ENCODE assay signal across 20 mouse cellular contexts in genomic region chr2:178129676-178130075, GRCm38 (mm10). TPM values are rescaled to one million over a fixed set of nuclear protein-coding genes. Genes with fewer than 3 reads are reported as not detected.
DNase-seq lines count a peak whose midpoint lies in the region; TF ChIP-seq lines count a peak whose summit lies in the region.
"Had no signal": no experiment of that assay in that cellular context is flagged by ENCODE, and none has a peak within 500 bp of the region (broad histone marks: within the 10 kb centered on the region; RNA-seq: fewer than 3 reads in every experiment).

No protein-coding gene starts in this region.

- DNase-seq in layer of hippocampus, adult 2 months (ENCODE audit: low spot score in 2 of 2) = no peak
- no peak for DNase-seq in layer of hippocampus, adult 9-10 months (ENCODE audit: low spot score)
- peak; percentile 2 for DNase-seq in thymus, postnatal 4 days
- no peak for DNase-seq in thymus, postnatal 36 days
- DNase-seq in cerebellum, adult 8-10 months = peak; percentile 30
- DNase-seq in right cerebral cortex, postnatal 4 days = peak; percentile 3
- DNase-seq in c-Kit-positive CD71-positive TER-119-positive erythroid progenitor cells, embryonic 14.5 days (ENCODE audit: low spot score) = no peak
- DNase-seq: adrenal gland, postnatal 36 days; embryo, embryonic 11 days; gastrocnemius, postnatal 25 days; heart, postnatal 10 days; midbrain, embryonic 14.5 days; retina, postnatal 1 day; thymus, postnatal 14 days had no signal

- H3K27ac ChIP-seq in layer of hippocampus, adult 2 months = peak overlapping the region; percentile 29; the same call in 1 of the 2 replicates
- H3K27ac ChIP-seq: embryonic facial prominence, embryonic 15.5 days; forebrain, embryonic 12.5 days; heart, embryonic 10.5 days; hindbrain, embryonic 14.5 days; kidney, postnatal 0 days had no signal

- no peak for TF ChIP-seq CTCF in layer of hippocampus, adult 2 months (conservative IDR thresholded peaks at IDR 0.05)

- H3K4me3 ChIP-seq in layer of hippocampus, adult 2 months = no peak overlapping the region
- H3K4me3 ChIP-seq: embryonic facial prominence, embryonic 15.5 days; forebrain, embryonic 12.5 days; heart, embryonic 10.5 days had no signal

RNA-seq across cellular contexts. Expression of gene Phactr3, which starts 10.9 kb away (rescaled TPM):
- 100 to 1,000 TPM; 139 to 141 TPM for total RNA-seq in layer of hippocampus, adult 2 months (2021)
- total RNA-seq: gastrocnemius, postnatal 25 days; liver, adult 2 months had no signal

RNA-seq across cellular contexts. Expression of gene Zfp931, which starts 51.4 kb away (rescaled TPM):
- 10 to 100 TPM; 27.0 to 29.1 TPM for total RNA-seq in layer of hippocampus, adult 2 months (2021)

Comparison
In these comparisons a context has a peak if more than half of its experiments do, and no peak if none do; other contexts are left out.
1. DNase-seq: peak in thymus, postnatal 4 days (single experiment), cerebellum, adult 8-10 months (single experiment) and right cerebral cortex, postnatal 4 days (single experiment); none in layer of hippocampus, adult 2 months (0 of 2), layer of hippocampus, adult 9-10 months (single experiment), thymus, postnatal 36 days (0 of 2) and c-Kit-positive CD71-positive TER-119-positive erythroid progenitor cells, embryonic 14.5 days (single experiment).